Mouse (Mus musculus) kidney, postnatal 0 days (tissue): Measurements from ENCODE around the gene Myo6. TPM values are rescaled to one million over a fixed set of nuclear protein-coding genes. Genes with fewer than 3 reads are reported as not detected.
A peak's percentile ranks its signal among the peaks of the same experiment; 100 is the strongest.

Source experiments
- ATAC-seq: fragments of 200-750 bp; cut with Nextera tagmentation; replicated peaks from 2 replicates; pipeline ENCODE4 v1.8.0; 2017; ENCODE audit warnings: low read depth, moderate number of reproducible peaks, moderate TSS enrichment, moderate library complexity; ENCODE audit not compliant: low FRiP score
- DNase-seq: peaks from one replicate; pipeline ENCODE4 v3.0.0-alpha.2; 2016; ENCODE audit warnings: low spot score
- H3K27ac ChIP-seq: fragments of 300-500 bp; sonication (generic); 2 replicates; pipeline ENCODE4 v1.5.1; 2014; ENCODE audit warnings: mild to moderate bottlenecking
- H3K27me3 ChIP-seq: fragments of 300-500 bp; sonication (generic); 2 replicates; pipeline ENCODE4 v1.6.1; 2014; ENCODE audit warnings: low read length, mixed read lengths; ENCODE audit not compliant: insufficient read depth
- H3K36me3 ChIP-seq: fragments of 300-500 bp; sonication (generic); 2 replicates; pipeline ENCODE4 v1.6.1; 2014; ENCODE audit warnings: low read length, mixed read lengths; ENCODE audit not compliant: insufficient read depth
- H3K4me1 ChIP-seq: fragments of 300-500 bp; sonication (generic); replicated peaks from 2 replicates; pipeline ENCODE4 v1.6.1; 2014; ENCODE audit warnings: antibody characterized with exemption, low read length, mixed read lengths; ENCODE audit not compliant: insufficient read depth
- H3K4me2 ChIP-seq: fragments of 300-500 bp; sonication (generic); 2 replicates; pipeline ENCODE4 v1.6.1; 2014; ENCODE audit warnings: mild to moderate bottlenecking, low read length, moderate library complexity, mixed read lengths
- H3K4me3 ChIP-seq: fragments of 300-500 bp; sonication (generic); replicated peaks from 2 replicates; pipeline ENCODE4 v1.5.1; 2014; ENCODE audit warnings: low read depth, low read length
- H3K9ac ChIP-seq: fragments of 300-500 bp; sonication (generic); 2 replicates; pipeline ENCODE4 v1.6.1; 2014; ENCODE audit warnings: low read depth, low read length
- H3K9me3 ChIP-seq: fragments of 300-500 bp; sonication (generic); replicated peaks from 2 replicates; pipeline ENCODE4 v1.6.1; 2016; ENCODE audit warnings: low read length, inconsistent platforms, mixed read lengths
- CTCF ChIP-seq: IDR thresholded peaks from 2 replicates; pipeline ENCODE4 v1.5.1; 2016; ENCODE audit warnings: antibody characterized with exemption, low read depth, mild to moderate bottlenecking, moderate library complexity
- WGBS: fragments of 180-500 bp; shearing (Covaris S2); extraction: QIAGEN DNeasy Blood & Tissue Kit; methylation state at CpG from one replicate; pipeline ENCODE4 v1.1.7; 2014; 5-methylcytosine and 5-hydroxymethylcytosine counted together
- polyA plus RNA-seq: library from polyadenylated mRNA; unstranded; fragments of >200 nt; fragmentation: Nextera tagmentation; extraction: Ambion mirVana; gene quantifications from 2 replicates; pipeline ENCODE4 v1.2.1, GENCODE M21; 2015

Gene Myo6
- polyA plus RNA-seq, 1 experiment from 2014 or later = 51.0 TPM

DNA sequence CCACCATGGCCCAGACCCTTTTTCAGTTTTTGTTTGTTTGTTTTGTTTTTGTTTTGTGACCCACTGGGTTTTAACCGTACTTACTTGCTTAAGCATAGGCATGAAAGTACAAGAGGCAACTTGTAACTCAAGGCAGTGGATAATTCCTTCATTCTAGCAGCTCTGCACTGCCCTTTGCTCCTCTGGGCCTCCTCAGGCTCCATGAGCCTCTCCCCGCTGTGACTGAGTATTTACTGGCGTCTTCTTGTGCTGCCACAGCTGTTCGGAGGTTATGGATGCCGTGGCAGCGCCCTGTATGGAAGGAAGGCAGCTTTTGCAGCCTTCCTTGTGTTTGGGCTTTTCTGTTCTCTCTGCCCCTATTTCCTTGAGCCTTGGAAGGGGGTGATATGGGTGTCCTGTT lies 26.4 kb downstream of the Myo6 start:
- WGBS = 80% methylated on average over 6 of the region's 6 CpGs
- Histone ChIP-seq H3K4me2 (no peak overlapping the region), H3K9me3 (no peaks in the 10 kb centered on the region), H3K4me3 (no peak overlapping the region), H3K9ac (no peak overlapping the region), H3K36me3 (no peaks in the 10 kb centered on the region), H3K27me3 (no peaks in the 10 kb centered on the region), H3K4me1 (no peaks in the 10 kb centered on the region), H3K27ac (no peak overlapping the region)
- ATAC-seq (no peak), DNase-seq (no peak)
- TF ChIP-seq CTCF = no peak

DNA sequence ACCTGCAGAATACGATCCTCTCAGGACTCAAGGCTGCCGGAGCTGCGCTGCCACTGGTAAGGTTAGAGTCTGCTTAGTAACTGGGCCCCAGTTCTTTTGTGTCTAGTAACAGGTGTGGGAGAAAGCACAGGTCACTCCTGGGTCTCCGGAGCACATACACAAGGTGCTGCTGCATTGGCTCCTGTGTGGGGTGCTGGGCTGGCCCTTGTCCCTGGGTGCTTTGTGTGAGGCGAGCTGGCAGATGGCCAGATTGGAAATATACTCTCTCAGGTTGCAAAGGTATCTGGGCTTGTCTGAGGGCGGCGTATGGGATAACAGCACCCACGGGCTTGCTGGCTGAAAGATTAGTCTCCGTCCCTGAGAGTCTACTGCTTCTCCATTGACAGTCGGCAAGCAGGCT lies 27.5 kb downstream of the Myo6 start:
- no peak for TF ChIP-seq CTCF
- H3K27me3 ChIP-seq = no peaks in the 10 kb centered on the region
- WGBS = 71% methylated on average over 10 of the region's 10 CpGs
- no peak overlapping the region for H3K4me3 ChIP-seq
- no peaks in the 10 kb centered on the region for H3K9me3 ChIP-seq
- DNase-seq = no peak
- no peak overlapping the region for H3K4me2 ChIP-seq
- no peaks in the 10 kb centered on the region; the same call in 1 of the 2 replicates for H3K4me1 ChIP-seq
- no peak overlapping the region for H3K9ac ChIP-seq
- no peak overlapping the region for H3K27ac ChIP-seq
- H3K36me3 ChIP-seq = no peaks in the 10 kb centered on the region
- 0 out of 2 replicates have a peak, but pooled peaks have one; percentile 36 for ATAC-seq

DNA sequence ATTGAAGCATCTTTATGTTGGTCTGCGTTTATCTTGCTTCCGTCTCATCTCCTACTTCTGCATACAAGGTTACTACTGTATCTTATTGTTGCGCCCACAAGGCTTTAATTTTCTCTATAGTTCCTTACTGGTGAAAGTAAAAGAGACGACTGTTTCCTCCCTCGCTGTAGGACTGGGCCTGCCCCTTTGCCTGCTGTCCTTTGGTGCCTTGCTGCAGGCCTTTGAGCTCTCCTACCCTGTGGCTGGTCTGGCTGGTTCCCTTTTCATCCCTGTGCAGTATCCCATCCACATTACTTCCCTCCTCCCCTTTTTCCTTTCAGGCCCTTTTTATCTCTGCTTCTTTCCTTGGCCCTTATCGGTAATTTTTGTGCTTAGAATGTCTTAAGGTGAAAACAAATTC lies 29.6 kb downstream of the Myo6 start:
- Histone ChIP-seq H3K27ac (no peak overlapping the region), H3K9me3 (no peaks in the 10 kb centered on the region), H3K9ac (no peak overlapping the region), H3K4me3 (no peak overlapping the region), H3K36me3 (no peaks in the 10 kb centered on the region), H3K27me3 (no peaks in the 10 kb centered on the region), H3K4me1 (no peaks in the 10 kb centered on the region; the same call in 1 of the 2 replicates), H3K4me2 (no peak overlapping the region)
- TF ChIP-seq CTCF = no peak
- no peak for DNase-seq
- 71% methylated on average over 6 of the region's 6 CpGs for WGBS
- ATAC-seq = no peak

DNA sequence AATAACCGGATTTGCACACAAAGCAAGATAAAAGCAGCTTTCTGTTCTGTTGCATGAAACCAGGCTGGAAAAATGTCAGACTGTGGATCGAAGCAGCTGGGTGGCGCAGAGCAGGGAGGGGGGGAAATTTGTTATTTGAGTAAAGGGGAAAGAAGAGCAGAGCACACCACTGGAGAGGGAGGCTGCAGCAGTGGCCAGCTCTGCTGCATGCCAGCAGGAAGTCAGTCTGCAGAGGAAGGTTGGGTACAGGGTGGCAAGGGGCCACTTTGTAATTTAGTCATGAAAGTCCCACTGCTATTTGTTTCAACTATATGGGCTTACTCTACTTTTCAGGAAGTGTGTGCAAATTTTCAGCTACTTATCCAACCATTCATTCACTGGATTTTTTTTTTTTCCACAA lies 31.3 kb downstream of the Myo6 start:
- Histone ChIP-seq H3K9me3 (no peaks in the 10 kb centered on the region), H3K27ac (no peak overlapping the region), H3K4me2 (no peak overlapping the region), H3K4me3 (no peak overlapping the region), H3K4me1 (no peaks in the 10 kb centered on the region; the same call in 1 of the 2 replicates), H3K27me3 (no peaks in the 10 kb centered on the region), H3K36me3 (no peaks in the 10 kb centered on the region), H3K9ac (no peak overlapping the region)
- 60% methylated on average over 3 of the region's 3 CpGs for WGBS
- TF ChIP-seq CTCF = no peak
- no peak for DNase-seq
- no peak for ATAC-seq

DNA sequence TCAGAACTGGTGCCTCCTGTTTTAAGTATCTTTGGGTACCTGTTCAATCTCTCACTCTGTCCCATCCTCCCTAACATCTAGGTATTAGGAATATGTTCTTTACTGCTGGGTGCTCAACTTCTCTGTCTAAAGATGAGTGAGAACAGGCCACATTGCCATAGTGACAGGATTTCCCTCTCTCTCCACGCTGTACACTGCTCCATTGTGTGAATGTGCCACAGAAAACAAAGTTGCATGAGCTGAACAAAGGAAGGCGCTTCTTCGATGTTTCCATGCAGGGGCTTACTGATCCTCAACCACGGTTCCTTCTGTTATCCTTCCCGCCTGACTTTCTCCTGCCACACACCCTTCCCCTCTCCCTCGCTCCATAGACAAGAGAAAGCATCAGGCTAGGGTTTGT lies 32.4 kb downstream of the Myo6 start:
- ATAC-seq = no peak
- 88% methylated on average over 6 of the region's 6 CpGs for WGBS
- DNase-seq = no peak

DNA sequence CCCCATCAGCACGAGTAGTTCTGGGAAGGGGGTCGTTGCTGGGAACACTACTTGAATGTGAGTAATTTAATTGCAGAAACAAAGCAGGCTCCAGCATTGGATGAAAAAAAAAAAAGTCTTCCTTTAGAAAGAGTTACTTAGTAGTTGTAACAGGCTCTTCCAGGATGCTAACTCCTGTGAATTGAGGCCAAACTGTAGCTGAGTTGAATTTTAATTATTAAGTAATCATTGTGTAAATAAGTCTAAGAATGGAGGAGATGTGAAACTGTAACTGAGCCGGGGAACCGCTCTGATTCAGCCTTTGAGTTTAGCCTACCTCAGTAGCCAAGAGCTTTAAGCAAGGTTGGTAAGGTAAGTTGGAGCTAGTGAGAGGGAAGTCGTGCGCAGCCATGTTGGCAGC lies 36.0 kb downstream of the Myo6 start:
- Histone ChIP-seq H3K4me2 (no peak overlapping the region), H3K4me1 (no peaks in the 10 kb centered on the region; the same call in 1 of the 2 replicates), H3K9me3 (no peaks in the 10 kb centered on the region), H3K27ac (no peak overlapping the region), H3K4me3 (no peak overlapping the region), H3K36me3 (no peaks in the 10 kb centered on the region), H3K27me3 (no peaks in the 10 kb centered on the region), H3K9ac (no peak overlapping the region)
- no peak for DNase-seq
- no peak for ATAC-seq
- no peak for TF ChIP-seq CTCF
- WGBS = 62% methylated on average over 6 of the region's 6 CpGs

More for the DNA sequence above, 32.4 kb downstream of the Myo6 start:
- no peaks in the 10 kb centered on the region; the same call in 1 of the 2 replicates for H3K4me1 ChIP-seq
- H3K9ac ChIP-seq = no peak overlapping the region
- no peaks in the 10 kb centered on the region for H3K27me3 ChIP-seq
- H3K27ac ChIP-seq = no peak overlapping the region
- no peak overlapping the region for H3K4me2 ChIP-seq
- H3K9me3 ChIP-seq = no peaks in the 10 kb centered on the region
- no peak for TF ChIP-seq CTCF
- no peak overlapping the region for H3K4me3 ChIP-seq
- no peaks in the 10 kb centered on the region for H3K36me3 ChIP-seq

DNA sequence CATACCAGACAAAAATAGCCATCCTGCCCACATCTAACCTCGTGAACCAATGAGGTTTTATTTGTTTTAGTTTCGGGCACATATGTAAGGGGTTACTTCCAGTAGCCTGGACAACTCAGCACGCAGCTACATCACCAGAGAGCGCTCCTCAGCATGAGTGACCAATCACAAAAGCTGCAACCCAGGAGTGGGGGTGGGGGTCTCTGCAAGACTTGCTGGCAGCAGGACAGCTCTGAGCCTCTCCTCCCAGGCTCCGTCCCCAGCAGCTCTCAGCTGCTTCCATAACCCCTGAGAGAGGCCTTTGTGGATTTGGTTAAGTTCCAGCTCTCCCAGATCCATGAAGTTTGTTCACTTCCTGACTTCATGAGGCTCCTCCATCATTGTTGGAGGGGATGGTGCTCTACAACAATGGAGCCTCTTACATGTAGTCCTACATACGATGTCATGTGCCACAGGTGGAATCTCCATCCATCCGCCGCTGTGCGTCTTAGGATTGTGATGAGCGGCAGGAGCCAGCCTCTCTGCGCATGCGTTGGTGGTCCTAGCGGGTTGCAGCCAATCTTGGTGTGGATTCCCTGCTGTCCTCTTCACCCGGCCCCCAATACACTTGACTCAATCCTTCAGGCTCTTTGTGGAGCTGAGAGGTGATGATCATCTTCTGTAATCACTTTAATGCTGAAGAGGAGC lies 37.7 kb downstream of the Myo6 start:
- H3K27ac ChIP-seq = no peak overlapping the region
- no peak overlapping the region for H3K4me3 ChIP-seq
- H3K36me3 ChIP-seq = no peaks in the 10 kb centered on the region
- WGBS = 87% methylated on average over 14 of the region's 14 CpGs
- H3K9me3 ChIP-seq = no peaks in the 10 kb centered on the region
- no peak for TF ChIP-seq CTCF
- ATAC-seq (no peak), DNase-seq (no peak)
- no peak overlapping the region for H3K9ac ChIP-seq
- no peak overlapping the region for H3K4me2 ChIP-seq
- H3K27me3 ChIP-seq = no peaks in the 10 kb centered on the region
- H3K4me1 ChIP-seq = no peaks in the 10 kb centered on the region
